Mouse (Mus musculus) E14TG2a.4 (cell line): ENCODE results near the gene Artn.

Experiments
- CTCF ChIP-seq: conservative IDR thresholded peaks from 2 replicates; pipeline ENCODE4 v1.5.1; 2014; ENCODE audit warnings: low read length
- POU5F1 ChIP-seq: IDR thresholded peaks from 2 replicates; pipeline ENCODE4 v1.6.1; 2014; ENCODE audit warnings: low read length, borderline replicate concordance

- TF ChIP-seq CTCF = no peak
- TF ChIP-seq POU5F1 = no peak
Observed at GRCm38 (mm10) chr4:117896031-117896430, 33.5 kb downstream of the Artn start.
